Mouse (Mus musculus): ENCODE results near the gene Slc8a2.

DNA sequence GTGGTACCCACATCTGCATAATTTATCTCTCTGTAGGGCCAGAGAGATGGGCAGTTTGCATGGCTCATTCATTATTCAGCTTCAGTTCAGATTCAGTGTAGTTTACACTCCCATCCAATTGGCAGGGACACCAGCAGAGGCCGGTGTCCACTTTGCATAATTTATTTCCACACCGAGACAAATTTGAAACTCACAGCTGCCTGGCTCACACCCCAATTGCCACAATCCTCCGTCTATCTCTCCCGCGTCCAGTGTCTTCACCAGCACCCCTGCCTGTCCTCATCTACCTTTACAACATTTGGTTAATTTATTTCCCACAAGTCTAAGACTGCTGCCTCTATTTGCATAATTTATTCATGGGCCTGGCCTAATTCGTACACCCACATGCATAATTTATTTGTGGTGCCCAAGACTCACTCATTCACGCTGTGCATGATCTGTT is 5.3 kb downstream of the Slc8a2 start:
- TF ChIP-seq CTCF (conservative IDR thresholded peaks at IDR 0.05 in 1 of 2, IDR thresholded peaks at IDR 0.05 in 1 of 2; ENCODE audit: low read depth in 2 of 2, low read length in 2 of 2) (no peak), EP300 (IDR thresholded peaks at IDR 0.05; ENCODE audit: low read length) (no peak), E2F4 (IDR thresholded peaks at IDR 0.05; ENCODE audit: insufficient replicate concordance, low read depth, low read length) (no peak), CHD2 (IDR thresholded peaks at IDR 0.05; ENCODE audit: low read length) (no peak), TCF12 (IDR thresholded peaks at IDR 0.05; ENCODE audit: low read depth, low read length) (no peak), NRF1 (IDR thresholded peaks at IDR 0.05; ENCODE audit: low read depth, low read length) (no peak), SMC3 (IDR thresholded peaks at IDR 0.05; ENCODE audit: low read depth, low read length) (no peak), BHLHE40 (IDR thresholded peaks at IDR 0.05; ENCODE audit: low read depth, low read length) (no peak), ZC3H11A (IDR thresholded peaks at IDR 0.05; ENCODE audit: low read depth, low read length) (no peak), HCFC1 (IDR thresholded peaks at IDR 0.05; ENCODE audit: low read depth, low read length) (no peak), MXI1 (IDR thresholded peaks at IDR 0.05; ENCODE audit: low read depth, low read length) (no peak), MAFK (IDR thresholded peaks at IDR 0.05; ENCODE audit: insufficient replicate concordance, low read length) (no peak)

Data from CH12.LX (cell line).